Mouse (Mus musculus) testis, adult 2 months (tissue): ENCODE results near the gene Pgpep1l. TPM values are rescaled to one million over a fixed set of nuclear protein-coding genes. Genes with fewer than 3 reads are reported as not detected.

ENCODE experiments used
- H3K27ac ChIP-seq: fragments of 200-500 bp; 2 replicates; pipeline ENCODE4 v1.5.1; 2012; ENCODE audit warnings: low read depth, low read length; ENCODE audit not compliant: control insufficient read depth, insufficient read depth
- H3K27me3 ChIP-seq: fragments of 200-500 bp; 2 replicates; pipeline ENCODE4 v1.6.1; 2012; ENCODE audit warnings: mild to moderate bottlenecking, low read length, moderate library complexity; ENCODE audit not compliant: control insufficient read depth, insufficient read depth
- H3K36me3 ChIP-seq: fragments of 200-500 bp; 2 replicates; pipeline ENCODE4 v1.6.1; 2012; ENCODE audit warnings: mild to moderate bottlenecking, low read length; ENCODE audit not compliant: control insufficient read depth, insufficient read depth
- H3K4me1 ChIP-seq: fragments of 200-500 bp; 2 replicates; pipeline ENCODE4 v1.6.1; 2012; ENCODE audit warnings: low read length; ENCODE audit not compliant: control insufficient read depth, insufficient read depth
- H3K4me3 ChIP-seq: fragments of 200-500 bp; 2 replicates; pipeline ENCODE4 v1.5.1; 2012; ENCODE audit warnings: low read depth, mild to moderate bottlenecking, low read length, moderate library complexity, mixed read lengths; ENCODE audit not compliant: control insufficient read depth
- CTCF ChIP-seq: fragments of 200-500 bp; IDR thresholded peaks from 2 replicates; pipeline ENCODE4 v1.5.1; 2012; ENCODE audit warnings: low read depth, mild to moderate bottlenecking, inconsistent platforms, low read length, moderate library complexity; ENCODE audit not compliant: control insufficient read depth, insufficient read depth, insufficient replicate concordance
- POLR2A ChIP-seq: fragments of 200-500 bp; IDR thresholded peaks from 2 replicates; pipeline ENCODE4 v1.6.1; 2012; ENCODE audit warnings: low read depth, mild to moderate bottlenecking, inconsistent platforms, low read length, moderate library complexity; ENCODE audit not compliant: control insufficient read depth
- polyA plus RNA-seq: library from polyadenylated mRNA; depleted of rRNA; stranded (reverse); fragments of >200 nt; gene quantifications from 2 replicates; pipeline ENCODE4 v1.2.3, GENCODE M21; 2012

The Pgpep1l gene
- polyA plus RNA-seq, 1 experiment, result 0.11 TPM

DNA sequence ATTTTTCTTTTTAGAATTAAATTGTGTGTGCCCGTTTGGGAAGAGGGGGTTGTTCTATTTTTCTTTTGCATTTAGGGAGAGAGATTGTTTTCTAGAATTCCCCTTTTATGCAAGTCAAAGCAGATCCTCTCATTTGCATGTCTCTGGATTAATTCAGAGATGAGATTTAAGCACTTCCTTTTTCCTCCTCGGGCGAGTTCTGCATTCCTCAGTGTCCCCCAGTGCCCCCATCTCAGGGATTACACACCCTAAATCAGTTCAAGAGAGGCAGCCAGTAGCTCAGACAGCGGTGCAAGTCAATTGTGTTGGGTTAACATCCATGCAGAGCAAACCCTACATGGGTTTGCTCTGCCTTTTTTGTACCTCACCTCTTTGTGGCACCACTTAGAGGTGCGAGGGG lies 50.2 kb downstream of the Pgpep1l start:
- Histone ChIP-seq H3K27ac (no peak overlapping the region), H3K36me3 (no peaks in the 10 kb centered on the region), H3K4me1 (no peaks in the 10 kb centered on the region), H3K4me3 (peak overlapping the region; percentile 52), H3K27me3 (no peaks in the 10 kb centered on the region)
- TF ChIP-seq CTCF, result no peak
- TF ChIP-seq POLR2A, result no peak

DNA sequence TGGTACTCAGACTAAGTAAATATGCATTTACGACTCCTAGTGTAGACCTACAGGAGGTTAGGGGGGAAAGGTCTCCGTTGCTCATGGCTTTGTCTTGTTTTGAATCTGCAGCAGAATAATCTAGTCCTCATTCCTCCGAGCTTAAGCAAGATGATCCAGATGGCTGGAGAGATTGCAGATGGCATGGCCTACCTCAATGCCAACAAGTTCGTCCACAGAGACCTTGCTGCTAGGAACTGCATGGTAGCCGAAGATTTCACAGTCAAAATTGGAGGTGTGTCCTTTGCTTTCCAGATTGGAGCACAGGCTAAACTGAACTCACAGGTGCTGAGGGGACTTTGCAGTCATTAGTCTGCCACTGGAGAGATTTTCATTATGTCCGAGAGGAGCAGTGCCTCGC lies 52.1 kb downstream of the Pgpep1l start:
- Histone ChIP-seq H3K36me3 (no peaks in the 10 kb centered on the region), H3K4me1 (no peaks in the 10 kb centered on the region), H3K27me3 (no peaks in the 10 kb centered on the region), H3K27ac (no peak overlapping the region), H3K4me3 (no peak overlapping the region)
- TF ChIP-seq POLR2A (no peak), CTCF (no peak)

DNA sequence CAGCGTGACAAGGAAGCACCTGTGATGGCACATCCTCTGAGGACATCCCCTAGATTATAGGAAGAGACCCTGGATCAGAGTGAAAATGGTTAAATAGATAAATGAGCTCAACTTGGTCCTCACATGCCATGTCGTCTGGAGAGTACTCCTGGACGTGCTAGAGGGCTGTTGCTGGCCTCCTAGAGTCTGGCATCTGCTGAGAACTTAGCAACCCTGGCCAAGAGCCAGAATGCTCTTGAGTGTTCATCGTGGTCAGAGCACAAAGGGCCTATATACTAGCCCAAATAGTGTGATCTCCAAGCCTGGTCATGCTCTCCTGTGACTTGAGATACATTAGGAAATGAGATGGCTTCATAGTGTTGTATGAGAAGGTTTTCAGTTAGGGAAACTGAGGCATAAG lies 53.6 kb downstream of the Pgpep1l start:
- H3K36me3 ChIP-seq, result no peaks in the 10 kb centered on the region
- no peak overlapping the region for H3K27ac ChIP-seq
- TF ChIP-seq CTCF (no peak), POLR2A (no peak)
- H3K4me3 ChIP-seq, result no peak overlapping the region
- H3K27me3 ChIP-seq, result no peaks in the 10 kb centered on the region
- no peaks in the 10 kb centered on the region for H3K4me1 ChIP-seq

DNA sequence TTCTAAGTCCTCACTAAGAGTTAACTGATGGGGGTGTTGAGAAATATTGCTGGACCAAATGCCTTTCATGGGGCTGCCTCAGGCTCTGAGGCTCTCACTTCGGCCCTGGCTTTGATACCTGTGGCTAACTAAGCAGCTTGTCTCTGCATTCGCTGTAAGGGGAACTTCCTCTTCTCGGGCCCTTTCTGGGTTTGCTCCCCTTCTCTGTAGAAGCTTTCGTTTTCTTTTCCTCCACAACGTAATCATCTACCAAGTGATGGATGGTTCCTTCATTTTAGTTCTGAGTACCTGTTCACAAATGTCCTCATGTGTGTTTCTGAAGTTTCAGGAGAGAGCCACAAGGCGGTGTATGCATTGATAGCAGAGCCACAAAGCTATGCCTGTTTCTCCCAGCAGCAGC lies 55.0 kb downstream of the Pgpep1l start:
- Histone ChIP-seq H3K36me3 (no peaks in the 10 kb centered on the region), H3K27me3 (no peaks in the 10 kb centered on the region), H3K4me1 (no peaks in the 10 kb centered on the region), H3K4me3 (no peak overlapping the region), H3K27ac (no peak overlapping the region)
- no peak for TF ChIP-seq POLR2A
- no peak for TF ChIP-seq CTCF

DNA sequence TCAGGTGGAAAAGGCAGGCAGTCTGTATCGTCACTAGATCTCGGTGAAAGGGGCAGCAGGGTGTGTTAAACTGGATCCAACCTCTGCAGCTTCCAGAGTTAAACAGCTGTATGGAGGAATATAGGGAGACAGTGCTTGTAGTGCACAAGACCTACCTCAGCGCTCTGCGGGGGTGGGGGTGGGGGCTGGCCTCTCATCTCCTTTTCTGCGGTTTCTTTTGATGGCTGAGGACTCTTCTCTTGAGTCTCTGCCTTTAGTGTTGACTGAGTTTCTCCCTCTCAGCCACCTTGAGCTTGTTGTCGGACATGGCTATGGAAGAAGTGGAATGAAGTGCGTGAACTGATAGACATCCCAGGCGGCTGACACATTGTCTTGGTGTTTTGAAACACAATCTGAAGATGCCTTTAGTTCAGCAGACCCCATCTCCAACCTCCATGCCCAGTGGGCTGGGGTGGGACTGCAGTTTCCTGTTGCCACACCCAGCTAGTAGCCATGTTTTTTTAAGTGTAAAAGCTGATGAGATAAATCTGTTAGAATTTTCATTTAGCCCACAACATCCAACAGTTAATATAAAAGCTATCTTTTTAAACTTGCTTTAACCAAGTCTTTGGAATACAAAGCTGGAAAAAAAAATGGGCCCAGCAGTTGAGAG lies 58.1 kb downstream of the Pgpep1l start:
- TF ChIP-seq CTCF, result no peak
- no peak for TF ChIP-seq POLR2A
- H3K4me1 ChIP-seq, result no peaks in the 10 kb centered on the region
- no peak overlapping the region for H3K4me3 ChIP-seq
- no peak overlapping the region for H3K27ac ChIP-seq
- H3K27me3 ChIP-seq, result no peaks in the 10 kb centered on the region
- no peaks in the 10 kb centered on the region for H3K36me3 ChIP-seq

DNA sequence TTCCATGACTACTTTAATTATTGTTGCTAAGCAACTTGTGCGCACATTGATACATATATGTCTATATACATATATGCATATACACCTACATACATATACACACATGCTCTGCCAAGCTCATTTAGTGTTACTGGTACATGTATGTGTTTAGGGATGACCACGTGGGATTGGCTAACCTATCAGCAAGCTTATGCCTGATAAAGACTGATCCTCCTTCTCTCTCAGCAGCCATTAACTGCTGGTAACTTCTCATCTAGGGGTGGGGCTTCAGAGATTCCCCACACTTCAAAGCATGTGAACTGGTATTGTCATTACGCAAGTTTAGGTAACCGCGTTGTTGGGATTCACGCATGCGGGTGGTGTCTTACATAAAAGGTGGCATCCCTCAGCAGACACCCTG lies 64.4 kb downstream of the Pgpep1l start:
- no peaks in the 10 kb centered on the region for H3K36me3 ChIP-seq
- no peaks in the 10 kb centered on the region for H3K4me1 ChIP-seq
- no peak overlapping the region; the same call in 1 of the 2 replicates for H3K4me3 ChIP-seq
- no peak for TF ChIP-seq POLR2A
- no peak for TF ChIP-seq CTCF
- no peaks in the 10 kb centered on the region for H3K27me3 ChIP-seq
- H3K27ac ChIP-seq, result no peak overlapping the region

DNA sequence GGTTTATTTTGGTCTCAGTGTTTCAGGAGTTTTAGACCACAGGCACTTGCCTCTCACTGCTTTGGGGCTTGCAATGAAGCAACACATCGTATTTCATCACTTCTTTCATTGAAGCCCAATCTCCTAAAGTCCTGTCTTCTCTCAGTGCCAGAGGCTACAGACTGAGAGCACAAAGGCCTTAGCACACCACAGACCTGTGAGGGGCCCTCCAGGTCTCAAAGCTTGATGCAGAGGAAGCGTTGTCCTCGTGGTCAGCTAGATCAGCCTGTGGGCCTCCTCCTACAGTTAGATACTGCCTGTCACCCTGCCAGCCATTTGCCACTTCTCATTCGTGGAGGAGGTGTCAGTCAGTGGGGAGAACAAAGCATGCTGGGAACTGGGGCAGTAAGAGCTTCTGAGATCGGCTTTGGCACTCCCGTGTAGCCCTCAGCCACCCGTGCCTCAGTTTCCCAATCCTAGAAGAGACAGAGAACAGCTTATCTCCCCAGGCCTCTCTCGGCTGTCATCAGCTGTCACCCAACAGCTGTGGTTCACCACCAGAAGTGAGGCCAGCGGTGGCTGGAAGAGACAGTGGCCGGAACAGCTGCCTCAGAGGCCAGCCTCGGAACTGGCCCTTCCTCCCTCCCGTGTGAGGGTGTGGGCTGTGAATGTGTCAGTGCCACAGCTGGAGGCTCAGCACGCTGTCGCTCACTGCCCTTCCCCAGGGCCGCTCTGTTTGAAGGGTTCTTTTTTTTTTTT lies 69.9 kb downstream of the Pgpep1l start:
- Histone ChIP-seq H3K4me1 (no peaks in the 10 kb centered on the region), H3K36me3 (no peaks in the 10 kb centered on the region), H3K27ac (no peak overlapping the region), H3K27me3 (no peaks in the 10 kb centered on the region), H3K4me3 (no peak overlapping the region)
- no peak for TF ChIP-seq CTCF
